ENCODE assay signal across 1 mouse cellular context in the genomic region with DNA sequence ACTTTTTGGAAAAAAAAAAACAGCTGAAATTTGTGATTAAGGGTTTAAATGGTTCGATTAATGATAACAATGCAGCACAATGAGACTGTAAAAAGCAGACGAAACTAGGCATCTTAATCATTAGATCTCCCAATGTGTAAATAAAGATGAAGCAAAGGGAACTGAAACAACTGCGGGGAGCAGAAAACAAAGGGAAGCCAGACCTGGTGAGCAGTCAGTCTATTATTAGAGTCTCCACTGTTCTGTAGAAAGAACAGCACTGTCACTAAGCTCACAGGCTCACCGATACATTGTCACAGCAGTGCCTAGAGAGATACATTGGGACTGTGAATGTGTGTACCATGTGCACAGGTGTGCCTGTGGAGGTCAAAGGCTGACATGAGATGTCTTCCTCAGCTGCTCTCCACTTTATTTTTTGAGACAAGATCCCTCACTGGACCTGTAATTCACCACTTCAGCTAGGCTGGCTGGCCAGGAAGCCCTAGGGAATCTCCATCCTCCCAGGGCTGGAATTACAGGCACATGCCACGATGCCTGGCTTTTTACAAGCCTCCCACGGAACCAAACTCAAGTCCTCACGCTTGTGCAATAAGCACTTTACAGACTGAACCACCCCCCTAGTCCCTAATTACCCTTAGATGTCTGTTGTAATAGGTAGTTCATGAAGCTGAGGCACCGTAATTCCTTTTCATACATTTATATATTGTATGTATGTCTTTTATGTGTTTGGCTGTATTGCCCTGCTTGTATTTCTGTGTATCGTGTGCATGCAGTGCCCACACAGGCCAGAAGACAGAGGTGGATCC.
A peak's percentile ranks its signal among the peaks of the same experiment; 100 is the strongest.
TF ChIP-seq lines count a peak whose summit lies in the region.

No protein-coding gene starts in this region.

TF ChIP-seq in CH12.LX, 34 proteins besides CTCF, POLR2A, EP300 and RAD21 (continued from another document):
- TF ChIP-seq MAX (IDR thresholded peaks at IDR 0.05; ENCODE audit: low read length) (peak; percentile 65; the same call in 1 of the 2 replicates), ZKSCAN1 (IDR thresholded peaks at IDR 0.05; ENCODE audit: borderline replicate concordance, low read depth, low read length) (no peak), KAT2A (IDR thresholded peaks at IDR 0.05; ENCODE audit: insufficient replicate concordance, low read length) (no peak), UBTF (IDR thresholded peaks at IDR 0.05; ENCODE audit: low read depth, low read length) (no peak), RCOR1 (conservative IDR thresholded peaks at IDR 0.05; ENCODE audit: low read depth, low read length) (no peak; the same call in 1 of the 2 replicates), MXI1 (IDR thresholded peaks at IDR 0.05; ENCODE audit: low read depth, low read length) (peak; percentile 46; the same call in 1 of the 2 replicates), SIN3A (IDR thresholded peaks at IDR 0.05; ENCODE audit: low read length) (no peak), BHLHE40 (IDR thresholded peaks at IDR 0.05; ENCODE audit: low read depth, low read length) (peak; percentile 48; the same call in 1 of the 2 replicates), NELFE (IDR thresholded peaks at IDR 0.05; ENCODE audit: low read depth, low read length) (no peak), ZMIZ1 (IDR thresholded peaks at IDR 0.05; ENCODE audit: low read depth, low read length) (no peak)
